Mouse (Mus musculus): Measurements from ENCODE around the gene Metap1.

DNA sequence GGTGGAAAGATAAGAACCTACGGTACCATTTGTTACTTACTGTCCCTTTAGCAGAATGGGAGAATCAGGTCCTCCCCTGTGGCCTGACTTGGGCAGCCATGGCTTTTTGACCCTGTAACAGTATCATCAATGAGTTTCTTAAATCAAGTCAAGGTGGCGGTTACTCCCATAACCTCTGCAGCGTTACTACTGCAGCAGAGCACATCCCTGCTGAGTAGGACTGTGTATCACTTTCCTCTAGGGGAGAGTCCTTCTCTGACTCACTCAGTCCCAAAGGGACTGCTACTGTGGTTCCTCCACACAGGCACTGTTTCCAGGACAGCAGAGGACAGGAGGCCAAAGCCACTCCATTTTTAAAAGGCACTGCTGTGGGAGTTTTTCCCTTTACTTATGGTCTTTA lies 18.2 kb downstream of the Metap1 start:
- TF ChIP-seq CTCF (IDR thresholded peaks at IDR 0.05; ENCODE audit: control insufficient read depth, insufficient read depth, insufficient read length), result no peak
- TF ChIP-seq USF1 (IDR thresholded peaks at IDR 0.05; ENCODE audit: low read depth), result no peak
- no peak for TF ChIP-seq MAX (IDR thresholded peaks at IDR 0.05)
- no peak for TF ChIP-seq MYOG (IDR thresholded peaks at IDR 0.05; ENCODE audit: control insufficient read depth, extremely low read depth, insufficient read length)

Measured in C2C12 (cell line).